Mouse (Mus musculus) fat pad, adult 2 months (tissue): ENCODE results near the gene Ick.
A peak's percentile ranks its signal among the peaks of the same experiment; 100 is the strongest.
"Not testable (repeated sequence)": the region's sequence is repeated elsewhere in the genome, so short reads cannot be mapped to it uniquely, and the experiment has no call there.

Experiments used
- DNase-seq: peaks from one replicate; pipeline ENCODE4 v3.0.0-alpha.2; 2011; ENCODE audit warnings: low read depth, low spot score; ENCODE audit errors: extremely low read depth

Gene Ick

GRCm38 (mm10) chr9:78146099-78146498 is 37.1 kb downstream of the Ick start:
- no peak for DNase-seq

- DNase-seq: no peak
Observed at GRCm38 (mm10) chr9:78146627-78147026, 37.6 kb downstream of the Ick start.

- no peak for DNase-seq
Observed at GRCm38 (mm10) chr9:78148149-78148548, 39.2 kb downstream of the Ick start.

- DNase-seq: not testable (repeated sequence)
Observed at GRCm38 (mm10) chr9:78149770-78150169, 40.8 kb downstream of the Ick start.

GRCm38 (mm10) chr9:78154211-78154977 is 45.4 kb downstream of the Ick start:
- DNase-seq: no peak

DNA sequence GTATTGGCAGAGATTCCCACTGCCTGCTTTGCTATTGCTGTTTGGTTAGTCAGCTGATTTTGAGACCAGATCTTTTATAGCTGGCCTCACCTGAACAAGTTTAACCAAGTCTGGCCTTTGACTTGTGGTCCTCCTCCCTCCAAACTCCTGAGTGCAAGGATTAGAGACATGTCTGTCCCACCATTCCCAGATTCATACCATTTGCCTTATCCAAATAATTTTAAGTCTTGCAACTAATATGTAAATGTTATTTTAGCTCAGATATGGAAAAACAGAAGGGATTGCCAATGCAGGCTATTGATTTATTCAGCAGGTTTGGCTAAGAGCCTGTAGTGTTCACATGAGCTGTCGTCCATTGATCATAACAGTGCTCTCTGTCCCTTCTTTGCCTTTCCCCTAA is 48.2 kb downstream of the Ick start:
- no peak for DNase-seq

- no peak for DNase-seq
Observed at GRCm38 (mm10) chr9:78163291-78163690, 54.3 kb downstream of the Ick start.

- DNase-seq: no peak
Observed at GRCm38 (mm10) chr9:78164741-78165140, 55.7 kb downstream of the Ick start.

DNA sequence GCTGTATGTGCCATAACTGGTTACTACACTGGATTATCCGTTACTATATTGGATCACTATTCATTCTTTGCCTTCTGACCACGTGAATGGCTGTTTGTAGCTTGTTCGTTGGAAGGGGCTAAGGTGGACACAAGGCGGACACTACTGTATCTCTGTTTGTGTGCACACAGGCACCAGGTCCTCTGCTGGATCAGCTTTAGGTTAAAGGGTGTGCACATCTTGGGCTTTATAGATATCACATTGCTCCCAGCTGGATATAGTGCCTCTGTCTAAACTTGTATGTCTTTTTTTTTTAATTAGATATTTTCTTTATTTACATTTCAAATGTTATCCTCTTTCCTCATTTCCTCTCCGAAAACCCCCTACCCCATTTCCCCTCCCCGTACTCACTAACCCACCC is 56.5 kb downstream of the Ick start:
- DNase-seq: no peak

GRCm38 (mm10) chr9:78166694-78167452 is 57.9 kb downstream of the Ick start:
- no peak for DNase-seq

DNA sequence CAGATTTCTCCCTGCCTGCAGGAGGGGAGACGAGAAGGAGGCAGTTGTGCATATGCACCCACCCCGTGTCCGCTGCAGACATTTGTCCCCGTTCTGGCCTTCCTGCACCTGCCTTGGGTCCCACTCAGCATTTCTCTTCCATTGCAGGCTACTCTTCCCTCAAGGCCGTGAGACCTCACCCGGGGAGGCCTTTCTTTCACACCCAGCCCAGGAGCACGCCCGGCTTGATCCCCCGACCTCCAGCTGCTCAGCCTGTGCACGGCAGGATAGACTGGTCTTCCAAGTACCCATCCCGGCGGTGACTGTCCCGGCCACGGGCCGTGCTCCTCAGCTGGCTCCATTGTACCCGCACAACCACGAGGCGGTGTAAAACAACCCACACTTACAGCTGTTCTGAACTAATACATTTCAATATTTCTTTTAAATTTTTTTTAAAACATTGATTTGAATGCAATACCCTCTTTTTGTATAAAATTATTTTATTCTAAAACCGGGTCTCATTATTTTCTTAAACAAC is 58.5 kb downstream of the Ick start:
- no peak for DNase-seq

- no peak for DNase-seq
Observed at GRCm38 (mm10) chr9:78168864-78169263, 59.9 kb downstream of the Ick start.

DNA sequence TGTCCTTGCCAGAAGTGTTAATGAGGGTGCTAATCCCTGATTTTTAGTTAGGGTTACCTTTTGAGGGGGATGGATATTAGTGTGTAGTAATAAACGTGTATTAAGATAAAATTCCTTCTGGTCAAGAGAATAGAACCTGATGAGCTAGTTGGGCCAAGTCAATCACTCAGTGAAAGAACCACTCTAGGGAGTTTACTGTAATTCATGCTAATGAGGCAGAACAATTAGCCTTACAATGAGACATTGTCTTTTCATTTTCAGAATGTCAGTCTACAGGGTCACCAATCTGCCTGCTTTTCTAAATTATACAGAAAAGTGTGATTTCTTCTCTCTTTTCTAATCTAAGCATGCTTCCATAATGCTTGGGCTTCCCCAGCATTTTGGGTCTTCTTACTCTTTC is 65.0 kb downstream of the Ick start:
- DNase-seq: no peak

DNA sequence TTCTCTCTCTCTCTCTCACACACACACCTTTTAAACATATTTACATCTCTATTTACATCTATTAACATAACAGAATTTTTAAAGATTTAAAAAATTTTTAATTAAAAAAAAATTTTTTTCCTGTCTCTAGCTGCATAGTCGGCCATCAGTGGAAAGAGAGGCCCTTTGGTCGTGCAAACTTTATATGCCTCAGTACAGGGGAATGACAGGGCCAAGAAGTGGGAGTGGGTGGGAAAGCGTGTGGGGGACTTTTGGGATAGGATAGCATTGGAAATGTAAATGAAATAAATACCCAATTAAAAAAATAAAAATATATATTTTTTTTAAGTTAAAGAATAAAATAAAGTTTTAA is 65.9 kb downstream of the Ick start:
- DNase-seq: not testable (repeated sequence)

- DNase-seq: peak; percentile 47
Observed at GRCm38 (mm10) chr9:78175277-78176200, 66.5 kb downstream of the Ick start.

DNA sequence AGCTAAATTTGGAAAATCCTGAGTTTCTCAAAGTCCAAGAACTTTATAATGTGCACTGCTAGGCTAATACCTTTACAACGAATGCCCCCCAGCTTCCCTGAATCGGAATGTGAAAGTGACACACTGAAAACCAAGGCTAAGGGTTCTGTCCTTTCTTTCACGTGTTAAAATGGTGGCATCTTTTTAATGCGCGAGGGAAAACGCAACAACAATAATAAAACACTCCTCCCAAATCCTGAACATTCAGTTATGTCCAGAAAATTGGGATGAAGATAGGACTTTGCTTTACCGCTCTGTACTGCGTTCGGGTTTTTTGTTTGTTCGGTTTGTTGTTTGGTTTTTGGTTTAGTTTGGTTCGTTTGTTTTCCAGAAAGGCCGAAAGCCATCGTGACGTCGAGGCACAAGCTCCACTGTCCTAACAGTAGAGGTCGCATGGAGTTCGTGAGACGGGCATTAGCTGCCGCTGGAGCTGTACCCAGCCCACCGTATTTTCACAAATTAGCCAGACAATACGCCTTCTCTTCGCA is 67.3 kb downstream of the Ick start:
- no peak for DNase-seq

GRCm38 (mm10) chr9:78176831-78177230 is 67.8 kb downstream of the Ick start:
- DNase-seq: no peak

DNA sequence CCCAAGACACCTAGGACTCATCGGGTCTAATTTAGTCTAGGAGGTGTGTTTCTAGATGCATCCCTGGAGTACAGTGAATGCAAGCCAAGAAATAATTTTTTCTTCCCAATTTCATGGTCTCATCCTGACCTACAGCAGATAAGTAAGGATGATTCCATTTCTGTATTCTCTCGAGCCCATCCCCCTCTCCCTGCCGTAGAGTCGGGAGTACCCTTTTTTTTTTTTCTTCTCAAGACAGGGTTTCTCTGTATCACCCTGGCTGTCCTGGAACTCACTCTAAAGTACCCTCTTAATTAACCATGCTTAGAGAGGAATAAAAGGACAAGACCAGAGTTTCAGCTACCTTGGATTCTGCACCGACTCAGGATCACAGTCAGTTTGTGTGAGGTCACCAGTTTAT is 69.2 kb downstream of the Ick start:
- DNase-seq: no peak

DNA sequence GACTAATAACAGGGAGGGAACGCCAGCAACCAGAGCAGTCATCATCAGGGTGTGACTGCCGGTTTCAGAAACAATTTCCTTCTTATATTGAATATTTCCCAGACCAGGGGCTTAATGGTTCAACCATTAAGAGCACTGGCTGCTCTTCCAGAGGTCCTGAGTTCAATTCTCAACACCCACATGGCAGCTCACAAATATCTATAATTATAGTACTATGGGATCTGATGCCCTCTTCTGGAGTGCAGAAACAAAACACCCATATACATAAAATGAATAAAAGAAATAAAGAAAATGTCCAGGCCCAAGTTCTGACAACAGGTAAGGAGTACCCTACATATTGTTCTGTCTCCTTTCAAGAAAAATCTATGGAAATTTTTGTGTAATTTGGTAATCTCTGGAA is 70.1 kb downstream of the Ick start:
- DNase-seq: no peak

DNA sequence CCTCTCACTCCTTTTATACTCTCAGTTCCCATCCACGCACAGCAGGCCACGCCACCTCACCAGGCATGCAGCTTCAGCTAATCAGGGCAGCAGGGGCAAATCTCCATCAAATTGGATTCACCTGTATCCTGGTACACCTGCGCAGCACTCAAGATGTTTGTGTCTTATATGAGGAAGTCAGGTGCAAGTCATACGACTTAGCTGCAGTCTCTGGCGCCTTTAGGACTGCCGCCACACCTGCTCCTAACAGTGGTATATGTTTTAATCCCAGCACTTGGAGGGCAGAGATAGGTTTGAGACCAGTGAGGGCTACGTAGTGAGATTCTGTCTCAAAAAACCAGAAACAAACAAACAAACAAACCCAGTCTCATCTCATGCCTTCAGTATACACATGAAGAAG is 73.5 kb downstream of the Ick start, which contains the start of gene Gsta4:
Gsta4 (plus strand) TSS at position 301 of the 400 bp plus-strand sequence.
- DNase-seq: not testable (repeated sequence)

DNA sequence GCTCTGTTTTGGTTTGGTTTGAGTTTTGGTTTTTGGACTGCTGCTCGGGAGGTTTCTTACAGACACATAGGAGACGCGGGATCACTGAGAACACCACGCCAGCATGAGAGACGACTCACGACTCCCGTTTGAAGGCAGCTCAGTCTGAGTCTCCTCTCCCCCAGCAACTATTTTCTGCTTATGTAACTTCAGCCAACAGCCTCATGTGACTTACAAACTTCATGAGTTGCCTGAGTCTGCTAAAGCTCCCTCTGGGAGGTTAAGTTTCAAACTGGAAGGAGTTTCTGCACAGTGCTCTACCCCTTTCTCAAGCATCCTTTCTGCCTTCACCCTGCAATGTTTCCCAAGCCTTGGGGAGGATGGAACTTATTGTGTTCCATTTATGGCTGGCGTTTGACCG is 76.7 kb downstream of the Ick start:
- no peak for DNase-seq
